Mouse (Mus musculus) frontal cortex, postnatal 14 days (tissue): ENCODE measurements at regions not wholly inside any gene's neighbourhood (a gene's known extent, or its start where the extent isn't known, plus 50 kb on each side); places are given as distances from the start of the nearest gene placed in this dataset.
A peak's percentile ranks its signal among the peaks of the same experiment; 100 is the strongest.

Source experiments
- DNase-seq, 2 experiments: peaks; one replicate each; pipeline ENCODE4 v3.0.0; 2022; ENCODE audit warnings: low spot score in 2 of 2

- peak; percentile 27 to 68 for DNase-seq
These were observed 59.3 kb downstream of the 1700080O16Rik start for GRCm38 (mm10) chrX:51913247-51913646.

GRCm38 (mm10) chrX:51911566-51911965 lies 61.0 kb downstream of the 1700080O16Rik start:
- DNase-seq, result no peak

DNA sequence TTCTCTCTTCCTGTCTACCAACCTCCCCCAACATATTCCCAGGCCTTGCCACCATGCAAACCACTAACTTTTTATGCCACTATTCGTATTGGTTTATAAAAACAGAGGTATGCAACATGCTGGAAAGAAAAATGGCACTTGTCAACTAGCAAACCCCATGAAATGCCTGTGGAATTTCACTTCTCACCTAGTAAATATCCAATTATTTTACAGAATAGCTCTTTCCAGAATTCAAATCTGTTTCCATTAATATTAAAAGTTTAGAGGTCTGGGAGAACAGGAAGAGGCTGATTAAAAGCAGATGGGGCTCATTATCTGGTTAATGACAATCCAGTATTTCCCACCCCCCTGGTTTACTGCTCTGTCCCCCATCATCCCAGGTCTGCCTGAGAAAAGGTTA lies 62.0 kb downstream of the 1700080O16Rik start:
- no peak for DNase-seq

GRCm38 (mm10) chrX:51898445-51898844 lies 74.1 kb downstream of the 1700080O16Rik start:
- no peak for DNase-seq

GRCm38 (mm10) chrX:51897059-51897458 lies 75.5 kb downstream of the 1700080O16Rik start:
- no peak for DNase-seq

DNA sequence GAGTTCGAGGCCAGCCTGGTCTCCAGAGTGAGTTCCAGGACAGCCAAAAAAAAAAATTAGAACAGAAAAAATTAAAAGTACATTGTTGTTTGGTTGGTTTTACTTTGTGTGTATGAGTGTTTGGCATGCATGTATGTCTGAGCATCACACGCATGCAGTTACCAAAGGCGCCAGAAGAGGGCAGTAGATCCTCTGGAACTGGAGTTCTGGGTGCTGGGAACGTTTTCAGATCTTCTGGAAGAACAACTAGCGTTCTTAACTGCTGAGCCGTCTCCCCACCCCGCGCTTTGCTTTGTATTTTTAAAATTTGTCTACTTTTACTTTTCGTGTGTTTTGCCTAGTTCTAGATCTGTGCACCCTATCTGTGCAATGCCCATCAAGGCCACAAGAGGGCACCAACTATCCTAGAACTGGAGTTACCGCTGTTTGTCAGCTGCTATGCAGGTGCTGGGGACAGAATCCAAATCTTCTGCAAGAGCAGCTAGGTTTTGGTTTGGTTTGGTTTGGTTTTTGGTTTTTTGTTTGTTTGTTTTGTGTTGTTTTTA lies 76.9 kb downstream of the 1700080O16Rik start:
- DNase-seq, result no peak

GRCm38 (mm10) chrX:51892716-51893115 lies 79.9 kb downstream of the 1700080O16Rik start:
- DNase-seq, result no peak

DNA sequence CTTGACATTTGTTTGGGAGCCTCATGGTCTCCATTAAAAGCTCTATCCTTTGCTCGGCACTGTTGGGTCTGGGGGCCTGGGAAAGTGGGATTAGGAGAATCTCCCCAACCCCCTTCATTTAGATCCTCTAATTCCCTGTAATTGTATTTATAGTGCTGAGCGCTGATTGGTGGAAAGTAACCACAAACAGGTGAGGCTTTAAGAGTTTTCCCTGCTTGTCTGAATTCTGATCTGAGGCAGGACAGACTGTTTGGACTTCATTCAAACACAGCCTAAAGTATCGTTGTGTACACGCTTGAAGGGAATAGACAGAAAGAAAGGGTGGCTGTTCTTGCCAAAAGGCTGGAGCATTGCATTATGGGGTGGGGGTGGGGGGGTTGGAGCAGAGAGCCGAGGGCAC lies 85.1 kb upstream of the Usp26 start:
- DNase-seq, result no peak
